Mouse (Mus musculus): ENCODE results near the gene Setx. TPM values are rescaled to one million over a fixed set of nuclear protein-coding genes. Genes with fewer than 3 reads are reported as not detected.
"Not testable (repeated sequence)": the region's sequence is repeated elsewhere in the genome, so short reads cannot be mapped to it uniquely, and the experiment has no call there.

Setx gene
- 5.7 and 6.6 TPM in 2 replicates for polyA plus RNA-seq (2015; fragmentation: Nextera tagmentation; extraction: Ambion mirVana)

- Histone ChIP-seq H3K9me3 (ENCODE audit: low read length) (no peaks in the 10 kb centered on the region), H3K36me3 (ENCODE audit: insufficient read depth, low read length) (no peaks in the 10 kb centered on the region), H3K27ac (ENCODE audit: low read length) (peak within 1 kb of the TSS; percentile 96), H3K4me1 (ENCODE audit: insufficient read depth, low read depth, low read length) (peaks cover 8% of the 10 kb centered on the region; the same call in 1 of the 2 replicates), H3K4me3 (ENCODE audit: low read depth, low read length) (peak within 1 kb of the TSS; percentile 79), H3K9ac (replicated peaks; ENCODE audit: low read depth) (peak within 1 kb of the TSS; percentile 71), H3K4me2 (replicated peaks; ENCODE audit: low read depth, low read length) (peak within 1 kb of the TSS; percentile 70), H3K27me3 (replicated peaks; ENCODE audit: insufficient read depth, low read length) (no peaks in the 10 kb centered on the region)
- DNase-seq (ENCODE audit: low spot score), result peak; percentile 14
- ATAC-seq, result no peak
- 56% methylated on average over 14 of the region's 14 CpGs for WGBS
- TF ChIP-seq EP300 (IDR thresholded peaks at IDR 0.05) (no peak), CTCF (IDR thresholded peaks at IDR 0.05) (no peak)
Observed at GRCm38 (mm10) chr2:29123907-29124569, at the start of gene Setx. Gene Setx, plus strand, starts transcription at chr2:29124181.

DNA sequence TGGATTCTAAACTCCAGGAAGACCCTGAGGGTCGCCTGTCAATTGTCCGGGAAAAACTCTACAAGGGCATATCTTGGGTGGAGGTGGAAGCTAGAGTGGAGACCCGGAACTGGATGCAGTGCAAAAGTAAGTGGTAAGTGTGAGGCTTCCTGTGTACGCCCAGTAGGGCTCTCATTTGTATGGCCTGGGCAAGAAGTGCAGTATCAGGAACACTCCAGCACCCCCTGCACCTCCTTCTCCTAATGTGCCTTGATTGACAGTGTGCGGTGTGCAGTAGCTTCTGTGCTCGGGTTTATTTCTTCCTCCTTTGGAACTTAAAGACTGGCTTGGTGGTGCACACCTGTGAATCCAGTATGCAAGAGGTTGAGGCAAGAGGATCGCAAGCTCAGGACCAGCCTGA lies 49.3 kb upstream of the Setx start:
- ATAC-seq (no peak), DNase-seq (ENCODE audit: low spot score) (no peak)
- no peaks in the 10 kb centered on the region for H3K4me1 ChIP-seq (ENCODE audit: insufficient read depth, low read depth, low read length)
- peaks cover 43% of the 10 kb centered on the region; the same call in 1 of the 2 replicates for H3K36me3 ChIP-seq (ENCODE audit: insufficient read depth, low read length)
- no peaks in the 10 kb centered on the region for H3K9me3 ChIP-seq (ENCODE audit: low read length)
- H3K4me3 ChIP-seq (ENCODE audit: low read depth, low read length), result no peak overlapping the region
- no peak overlapping the region for H3K27ac ChIP-seq (ENCODE audit: low read length)
- no peak overlapping the region for H3K9ac ChIP-seq (replicated peaks; ENCODE audit: low read depth)
- H3K4me2 ChIP-seq (replicated peaks; ENCODE audit: low read depth, low read length), result no peak overlapping the region
- no peaks in the 10 kb centered on the region for H3K27me3 ChIP-seq (replicated peaks; ENCODE audit: insufficient read depth, low read length)
- WGBS, result 92% methylated on average over 7 of the region's 7 CpGs
- TF ChIP-seq EP300 (IDR thresholded peaks at IDR 0.05) (no peak), CTCF (IDR thresholded peaks at IDR 0.05) (no peak)

DNA sequence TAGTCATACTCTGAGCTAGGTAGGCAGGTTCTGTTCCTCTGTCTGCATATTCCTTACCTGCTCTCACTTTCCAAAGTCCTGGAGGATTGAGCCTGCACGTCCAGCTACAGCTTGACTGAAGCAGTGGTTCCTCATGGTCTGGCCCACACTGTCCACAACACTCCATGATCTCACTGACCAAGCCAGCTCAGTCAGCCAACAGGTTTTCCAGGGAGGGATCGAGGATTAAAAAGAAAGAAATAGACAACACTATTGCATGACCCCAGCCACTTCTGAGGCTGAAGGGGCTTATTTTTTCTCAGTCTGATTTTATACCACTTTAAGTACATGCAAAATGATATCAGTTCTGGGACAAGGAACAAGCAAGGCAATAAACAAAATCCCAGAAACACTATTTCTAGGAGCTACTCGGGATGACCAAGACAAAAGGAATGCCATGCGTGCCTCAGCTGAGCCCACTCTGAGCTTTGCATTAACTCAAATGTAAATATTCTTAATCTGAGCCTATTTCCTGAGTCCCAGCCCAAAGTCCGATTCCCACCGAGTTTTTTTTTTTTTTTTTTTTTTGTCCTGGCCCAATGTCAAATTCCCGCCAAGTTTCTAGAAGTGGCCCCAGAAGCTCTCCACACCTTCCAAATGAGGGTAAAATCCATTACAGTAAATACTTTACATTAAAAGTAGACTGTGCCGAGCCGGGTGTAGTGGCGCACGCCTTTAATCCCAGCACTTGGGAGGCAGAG lies 48.5 kb upstream of the Setx start:
- DNase-seq (ENCODE audit: low spot score) (no peak), ATAC-seq (no peak)
- no peak overlapping the region for H3K27ac ChIP-seq (ENCODE audit: low read length)
- no peaks in the 10 kb centered on the region for H3K9me3 ChIP-seq (ENCODE audit: low read length)
- no peak overlapping the region for H3K4me2 ChIP-seq (replicated peaks; ENCODE audit: low read depth, low read length)
- no peak overlapping the region for H3K4me3 ChIP-seq (ENCODE audit: low read depth, low read length)
- no peaks in the 10 kb centered on the region for H3K4me1 ChIP-seq (ENCODE audit: insufficient read depth, low read depth, low read length)
- WGBS, result 58% methylated on average over 11 of the region's 11 CpGs
- H3K27me3 ChIP-seq (replicated peaks; ENCODE audit: insufficient read depth, low read length), result no peaks in the 10 kb centered on the region
- H3K9ac ChIP-seq (replicated peaks; ENCODE audit: low read depth), result no peak overlapping the region
- TF ChIP-seq CTCF (IDR thresholded peaks at IDR 0.05) (no peak), EP300 (IDR thresholded peaks at IDR 0.05) (no peak)
- peaks cover 44% of the 10 kb centered on the region for H3K36me3 ChIP-seq (ENCODE audit: insufficient read depth, low read length)

- WGBS, result 89% methylated on average over 2 of the region's 2 CpGs
- Histone ChIP-seq H3K4me3 (ENCODE audit: low read depth, low read length) (no peak overlapping the region), H3K9ac (replicated peaks; ENCODE audit: low read depth) (no peak overlapping the region), H3K27ac (ENCODE audit: low read length) (no peak overlapping the region), H3K36me3 (ENCODE audit: insufficient read depth, low read length) (peaks cover 44% of the 10 kb centered on the region), H3K9me3 (ENCODE audit: low read length) (no peaks in the 10 kb centered on the region), H3K4me2 (replicated peaks; ENCODE audit: low read depth, low read length) (no peak overlapping the region), H3K27me3 (replicated peaks; ENCODE audit: insufficient read depth, low read length) (no peaks in the 10 kb centered on the region), H3K4me1 (ENCODE audit: insufficient read depth, low read depth, low read length) (no peaks in the 10 kb centered on the region)
- no peak for ATAC-seq
- TF ChIP-seq EP300 (IDR thresholded peaks at IDR 0.05), result no peak
- DNase-seq (ENCODE audit: low spot score), result no peak
Observed at GRCm38 (mm10) chr2:29076226-29076625, 47.8 kb upstream of the Setx start.

DNA sequence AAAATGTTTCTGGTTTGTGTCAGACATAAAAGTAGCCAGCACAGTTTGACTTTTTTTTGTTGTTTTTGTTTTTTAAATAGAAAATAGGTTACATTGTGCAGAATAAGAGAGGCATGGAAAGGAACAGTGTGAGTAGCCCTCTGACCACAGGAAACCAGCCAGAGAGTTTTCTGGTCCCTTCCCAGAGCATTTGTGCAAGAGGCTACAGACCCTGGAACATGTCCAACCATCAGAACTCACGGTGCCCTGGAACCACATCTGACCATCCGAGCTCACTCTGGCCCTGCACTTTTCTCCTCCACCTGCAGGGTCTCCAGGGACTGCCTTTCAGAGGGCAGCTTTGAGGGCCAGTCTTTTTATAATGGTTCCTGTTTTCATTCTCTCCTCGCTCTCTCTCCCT lies 42.0 kb upstream of the Setx start:
- Histone ChIP-seq H3K27me3 (replicated peaks; ENCODE audit: insufficient read depth, low read length) (no peaks in the 10 kb centered on the region), H3K9me3 (ENCODE audit: low read length) (no peaks in the 10 kb centered on the region), H3K4me2 (replicated peaks; ENCODE audit: low read depth, low read length) (no peak overlapping the region), H3K27ac (ENCODE audit: low read length) (no peak overlapping the region), H3K9ac (replicated peaks; ENCODE audit: low read depth) (no peak overlapping the region), H3K36me3 (ENCODE audit: insufficient read depth, low read length) (peaks cover 62% of the 10 kb centered on the region), H3K4me1 (ENCODE audit: insufficient read depth, low read depth, low read length) (no peaks in the 10 kb centered on the region), H3K4me3 (ENCODE audit: low read depth, low read length) (no peak overlapping the region)
- WGBS, result 72% methylated on average over 3 of the region's 3 CpGs
- DNase-seq (ENCODE audit: low spot score) (no peak), ATAC-seq (no peak)
- peak; percentile 15; the same call in 1 of the 2 replicates for TF ChIP-seq CTCF (IDR thresholded peaks at IDR 0.05)
- no peak for TF ChIP-seq EP300 (IDR thresholded peaks at IDR 0.05)

DNA sequence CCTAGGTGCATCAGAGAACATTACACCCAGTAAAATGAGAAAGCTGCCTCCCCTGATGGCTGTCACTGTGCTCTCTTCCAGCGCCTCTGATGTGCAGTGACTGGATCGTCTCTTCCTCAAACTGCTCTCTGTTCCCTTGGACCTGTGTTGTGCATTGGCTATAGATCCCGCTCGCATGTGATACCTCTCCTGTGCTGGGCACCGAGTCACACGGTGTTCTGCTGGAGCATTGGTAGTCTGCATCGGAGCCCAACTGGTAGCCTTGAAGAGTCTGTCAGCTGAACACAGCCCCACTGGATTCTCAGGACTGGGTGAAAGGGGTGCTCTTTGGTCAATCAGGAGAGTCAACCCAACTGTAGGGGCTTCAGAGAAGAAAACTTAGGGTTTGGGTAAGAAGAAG lies 38.0 kb upstream of the Setx start:
- DNase-seq (ENCODE audit: low spot score), result no peak
- no peaks in the 10 kb centered on the region for H3K9me3 ChIP-seq (ENCODE audit: low read length)
- H3K9ac ChIP-seq (replicated peaks; ENCODE audit: low read depth), result no peak overlapping the region
- H3K27ac ChIP-seq (ENCODE audit: low read length), result no peak overlapping the region
- no peak overlapping the region for H3K4me2 ChIP-seq (replicated peaks; ENCODE audit: low read depth, low read length)
- H3K36me3 ChIP-seq (ENCODE audit: insufficient read depth, low read length), result peaks cover 41% of the 10 kb centered on the region
- ATAC-seq, result no peak
- 97% methylated on average over 7 of the region's 7 CpGs for WGBS
- H3K4me1 ChIP-seq (ENCODE audit: insufficient read depth, low read depth, low read length), result no peaks in the 10 kb centered on the region
- H3K4me3 ChIP-seq (ENCODE audit: low read depth, low read length), result no peak overlapping the region
- H3K27me3 ChIP-seq (replicated peaks; ENCODE audit: insufficient read depth, low read length), result no peaks in the 10 kb centered on the region
- no peak for TF ChIP-seq EP300 (IDR thresholded peaks at IDR 0.05)
- TF ChIP-seq CTCF (IDR thresholded peaks at IDR 0.05), result no peak

- H3K9ac ChIP-seq (replicated peaks; ENCODE audit: low read depth); DNase-seq (ENCODE audit: low spot score); H3K4me3 ChIP-seq (ENCODE audit: low read depth, low read length); H3K27me3 ChIP-seq (replicated peaks; ENCODE audit: insufficient read depth, low read length); H3K9me3 ChIP-seq (ENCODE audit: low read length); ATAC-seq; H3K4me1 ChIP-seq (ENCODE audit: insufficient read depth, low read depth, low read length); H3K4me2 ChIP-seq (replicated peaks; ENCODE audit: low read depth, low read length); H3K27ac ChIP-seq (ENCODE audit: low read length): not testable (repeated sequence)
- H3K36me3 ChIP-seq (ENCODE audit: insufficient read depth, low read length), result peaks cover 18% of the 10 kb centered on the region
- 80% methylated on average over 6 of the region's 6 CpGs for WGBS
Observed at GRCm38 (mm10) chr2:29089276-29089675, 34.7 kb upstream of the Setx start.
